Mouse (Mus musculus) ovary, postnatal 36 days (tissue): ENCODE measurements around the gene Scin.

Source experiments
- DNase-seq: peaks from one replicate; pipeline ENCODE4 v3.0.0; 2022; ENCODE audit warnings: low spot score, mixed read lengths

The Scin gene

DNA sequence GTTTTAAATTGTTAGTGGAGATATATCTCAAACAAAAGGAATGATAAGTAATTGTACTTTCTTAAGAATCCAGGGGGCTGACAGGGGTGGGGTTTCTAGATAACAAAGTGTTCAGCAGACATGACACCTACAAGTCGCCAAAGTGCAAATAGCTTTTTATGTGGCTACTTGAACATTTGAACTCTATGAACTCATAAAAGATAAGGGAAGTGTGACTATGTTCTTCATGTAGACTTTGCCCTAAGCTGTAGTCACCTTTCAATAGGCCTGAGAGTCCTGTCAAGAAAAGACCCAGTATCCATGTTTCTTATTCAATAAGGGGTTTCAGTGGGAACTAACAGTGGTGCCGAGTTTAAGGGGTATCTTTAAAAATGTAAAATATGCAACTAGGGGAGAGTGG is 110.1 kb downstream of the Scin start:
- no peak for DNase-seq

DNA sequence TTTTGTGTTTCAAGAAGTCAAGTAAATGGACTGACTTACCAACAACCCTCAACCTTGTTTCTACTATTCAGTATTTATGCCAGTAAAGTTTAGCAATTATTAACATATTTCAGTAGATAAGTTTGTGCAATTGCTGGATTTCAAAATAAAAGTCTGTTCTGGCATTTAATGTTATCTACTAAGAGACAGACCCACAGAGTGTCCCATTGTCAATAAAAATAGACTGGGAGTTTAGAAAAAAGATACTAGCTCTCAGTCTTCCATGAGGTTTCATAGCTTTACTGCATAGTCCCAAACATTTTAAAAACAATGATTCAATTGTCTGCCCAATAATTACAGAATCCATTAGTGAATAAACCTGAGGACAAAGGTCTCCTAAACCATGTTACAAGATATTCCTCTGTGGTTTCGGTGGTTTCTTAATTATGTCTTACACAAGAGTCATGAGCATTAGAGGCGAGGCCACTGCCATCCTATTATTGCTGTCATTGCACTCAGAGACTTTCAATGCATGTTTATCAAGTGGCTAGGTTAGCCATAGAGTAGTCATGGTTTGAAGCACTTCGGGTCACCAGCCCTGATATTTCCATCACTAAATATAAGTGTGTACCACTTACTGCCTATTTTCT is 110.9 kb downstream of the Scin start:
- DNase-seq: no peak

DNA sequence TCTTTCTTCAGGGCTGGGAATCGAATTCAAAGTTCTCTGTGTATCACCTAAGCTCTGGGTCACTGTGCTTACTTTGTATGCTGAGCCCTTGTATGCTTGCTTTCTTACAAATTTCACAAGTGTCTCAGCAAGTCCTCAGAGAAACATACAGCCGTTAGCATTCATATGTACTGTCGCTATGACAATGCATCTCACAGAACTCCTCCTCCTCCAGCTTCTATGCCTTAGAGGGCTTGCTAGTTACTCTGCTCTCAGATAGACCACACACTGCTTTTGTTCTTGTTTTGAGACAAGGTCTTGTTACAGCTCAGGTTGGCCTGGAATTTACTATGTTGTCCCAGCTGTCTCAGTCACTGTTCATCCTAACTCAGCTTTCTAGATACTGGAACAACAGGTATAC is 111.7 kb downstream of the Scin start:
- no peak for DNase-seq

DNA sequence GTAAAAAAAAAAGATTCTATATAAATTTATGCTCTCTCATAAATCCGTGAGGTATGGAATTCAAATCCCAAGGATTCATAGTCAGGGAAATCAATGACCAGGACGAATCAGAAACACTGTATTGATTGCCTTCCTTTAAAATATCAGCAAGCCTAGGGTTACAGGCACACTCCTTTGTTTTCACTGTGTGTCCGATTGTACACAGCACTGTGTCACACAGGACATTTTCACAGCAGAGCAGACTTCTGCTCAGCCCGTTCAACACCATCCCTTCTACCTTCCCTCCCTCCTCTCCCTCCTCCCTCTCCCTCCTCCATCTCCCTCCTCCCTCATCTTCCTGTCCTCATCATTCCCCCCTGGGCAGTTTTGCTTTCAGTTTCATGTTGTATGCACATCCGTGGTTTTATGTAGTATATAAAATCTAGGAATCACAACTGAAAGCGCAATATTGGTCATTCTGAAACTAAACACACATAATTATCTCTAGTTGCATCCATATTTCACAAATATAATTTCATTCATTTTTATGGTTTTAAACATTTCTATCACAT is 116.0 kb downstream of the Scin start:
- DNase-seq: no peak

DNA sequence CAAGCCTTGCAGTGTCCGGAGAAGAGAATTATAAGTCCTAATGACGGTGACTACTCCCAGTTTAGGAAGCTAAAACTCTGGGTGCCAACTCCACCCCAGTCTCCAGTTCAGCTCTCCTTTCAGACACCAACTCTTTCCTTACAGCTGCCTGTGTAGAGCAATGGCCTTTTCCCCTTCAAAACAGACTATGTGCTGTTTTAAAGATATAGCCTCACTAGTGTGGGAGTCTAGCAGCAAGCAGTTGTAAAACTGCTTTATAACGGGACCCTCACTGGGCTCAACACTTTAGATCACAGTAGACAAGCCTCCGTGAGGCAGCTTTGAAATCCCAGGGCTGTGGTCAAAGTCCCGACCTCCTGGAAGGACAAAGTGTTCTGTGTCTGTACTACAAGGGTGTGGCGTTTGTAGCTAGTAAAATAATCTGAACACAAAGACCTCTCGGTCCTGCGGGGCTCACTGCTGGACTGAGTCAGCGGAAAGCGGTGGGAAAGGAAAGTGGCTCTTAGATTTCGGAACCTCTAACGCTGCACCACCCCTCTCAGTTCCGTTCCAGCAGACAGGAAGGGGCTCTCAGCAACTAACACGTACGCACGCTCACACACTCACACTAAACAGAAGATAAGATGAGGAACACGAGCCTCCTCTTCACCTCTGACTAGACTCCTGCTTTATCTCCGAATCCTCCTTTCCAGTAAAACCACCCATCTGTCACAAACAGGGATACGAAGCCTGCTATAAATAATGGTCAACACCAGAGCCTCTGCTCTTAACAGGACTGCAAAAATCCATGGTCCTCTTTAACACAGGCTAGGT is 117.2 kb downstream of the Scin start:
- peak; percentile 47 for DNase-seq

DNA sequence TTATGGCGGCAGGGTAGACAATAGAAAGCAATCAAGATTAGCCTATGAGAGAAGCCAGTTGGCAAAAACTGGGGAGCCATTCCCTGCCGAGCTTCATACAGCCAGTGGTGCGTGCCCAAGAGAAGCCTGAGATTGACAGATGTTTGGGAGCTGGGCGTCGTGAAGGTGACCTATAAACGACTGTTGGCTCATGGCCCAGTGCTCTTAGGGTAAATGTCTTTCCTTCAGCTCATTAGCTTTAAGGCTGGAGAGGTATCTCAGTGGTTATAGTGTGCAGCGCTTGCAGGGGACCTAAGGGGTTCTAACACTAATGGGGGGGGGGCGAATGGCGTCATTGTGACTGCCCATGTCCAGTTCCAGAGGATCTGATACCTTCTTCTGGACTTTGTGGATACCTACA is 118.0 kb downstream of the Scin start:
- no peak for DNase-seq

DNA sequence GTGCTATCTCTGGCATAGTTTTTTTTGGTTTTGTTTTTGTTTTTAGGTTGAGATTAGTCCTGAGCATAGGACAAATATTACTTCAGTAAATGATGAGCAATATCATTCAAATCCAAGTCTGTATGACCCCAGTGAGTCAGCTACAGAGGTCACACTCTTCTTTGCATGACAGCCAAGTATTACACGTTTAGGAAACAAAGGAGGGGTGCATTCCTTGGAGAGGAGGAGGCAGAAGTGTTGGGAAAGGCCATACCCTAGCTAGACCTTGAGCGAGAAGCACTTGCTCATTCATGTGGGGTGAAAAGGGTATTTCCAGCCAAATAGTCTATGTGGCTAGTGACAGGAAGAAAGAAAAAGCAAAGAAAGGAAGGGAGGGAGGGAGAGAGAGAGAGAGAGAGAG is 124.2 kb downstream of the Scin start:
- DNase-seq: no peak
